Mouse (Mus musculus) MEL (cell line): ENCODE results near the gene Mrpl3. TPM values are rescaled to one million over a fixed set of nuclear protein-coding genes. Genes with fewer than 3 reads are reported as not detected.
"Not testable (repeated sequence)": the region's sequence is repeated elsewhere in the genome, so short reads cannot be mapped to it uniquely, and the experiment has no call there.

Source experiments
- DNase-seq: peaks from one replicate; pipeline ENCODE4 v3.0.0; 2011; ENCODE audit warnings: low read depth, low spot score
- H3K27ac ChIP-seq: 2 replicates; pipeline ENCODE4 v1.5.1; 2012; ENCODE audit warnings: low read depth, mild to moderate bottlenecking, control low read depth, low read length, moderate library complexity; ENCODE audit not compliant: control insufficient read depth
- H3K27me3 ChIP-seq, 2 experiments: fragments of 150-350 bp in 1 of 2; sonication (generic) in 1 of 2; 2 replicates each; pipeline ENCODE4 v1.6.1; 2012; ENCODE audit warnings: low read length in 2 of 2, mild to moderate bottlenecking in 2 of 2, improper control_type of control experiment in 1 of 2, moderate library complexity in 1 of 2; ENCODE audit not compliant: insufficient read depth in 2 of 2, control insufficient read depth in 1 of 2
- H3K36me3 ChIP-seq, 2 experiments: 2 replicates each; pipeline ENCODE4 v1.6.1; 2012 to 2014; ENCODE audit warnings: low read length in 2 of 2, improper control_type of control experiment in 1 of 2, inconsistent platforms in 1 of 2, mild to moderate bottlenecking in 1 of 2; ENCODE audit not compliant: insufficient read depth in 2 of 2, control insufficient read depth in 1 of 2
- H3K4me1 ChIP-seq, 2 experiments: fragments of 150-350 bp in 1 of 2; sonication (generic) in 1 of 2; 2 replicates each; pipeline ENCODE4 v1.6.1; 2012; ENCODE audit warnings: low read length in 2 of 2, improper control_type of control experiment in 1 of 2, mild to moderate bottlenecking in 1 of 2; ENCODE audit not compliant: insufficient read depth in 2 of 2, control insufficient read depth in 1 of 2
- H3K4me3 ChIP-seq, 2 experiments: fragments of 150-350 bp in 1 of 2; sonication (generic) in 1 of 2; 2 replicates each; pipeline ENCODE4 v1.5.1; 2012; ENCODE audit warnings: low read depth in 2 of 2, low read length in 2 of 2, mild to moderate bottlenecking in 2 of 2, moderate library complexity in 2 of 2, control low read depth in 1 of 2, improper control_type of control experiment in 1 of 2; ENCODE audit not compliant: control insufficient read depth in 1 of 2, insufficient read depth in 1 of 2
- H3K79me2 ChIP-seq: 2 replicates; pipeline ENCODE4 v1.6.1; 2012; ENCODE audit warnings: mild to moderate bottlenecking, low read length, moderate library complexity; ENCODE audit not compliant: control insufficient read depth, poor library complexity, insufficient read depth
- H3K9ac ChIP-seq: 2 replicates; pipeline ENCODE4 v1.6.1; 2012; ENCODE audit warnings: low read depth, mild to moderate bottlenecking, control low read depth, low read length, moderate library complexity; ENCODE audit not compliant: control insufficient read depth, poor library complexity, severe bottlenecking
- H3K9me3 ChIP-seq: fragments of 150-350 bp; sonication (generic); replicated peaks from 2 replicates; pipeline ENCODE4 v1.6.1; 2012; ENCODE audit warnings: mild to moderate bottlenecking, low read length, improper control_type of control experiment, moderate library complexity; ENCODE audit not compliant: insufficient read depth
- CHD1 ChIP-seq: IDR thresholded peaks from 2 replicates; pipeline ENCODE4 v1.6.1; 2012; ENCODE audit warnings: low read depth, mild to moderate bottlenecking, inconsistent platforms, low read length, improper control_type of control experiment
- E2F4 ChIP-seq: IDR thresholded peaks from 2 replicates; pipeline ENCODE4 v1.6.1; 2011; ENCODE audit warnings: low read depth, low read length, improper control_type of control experiment, borderline replicate concordance
- ELF1 ChIP-seq: IDR thresholded peaks from 2 replicates; pipeline ENCODE4 v1.6.1; 2014; ENCODE audit warnings: low read depth, mild to moderate bottlenecking, inconsistent platforms, low read length, improper control_type of control experiment, moderate library complexity
- GATA1 ChIP-seq: IDR thresholded peaks from 2 replicates; pipeline ENCODE4 v1.6.1; 2011; ENCODE audit warnings: low read depth, low read length, improper control_type of control experiment
- JUND ChIP-seq: IDR thresholded peaks from 2 replicates; pipeline ENCODE4 v1.6.1; 2011; ENCODE audit warnings: low read depth, mild to moderate bottlenecking, improper control_type of control experiment, low read length
- MAFK ChIP-seq: IDR thresholded peaks from 2 replicates; pipeline ENCODE4 v1.6.1; 2011; ENCODE audit warnings: low read depth, mild to moderate bottlenecking, low read length, improper control_type of control experiment, borderline replicate concordance
- POLR2AphosphoS2 ChIP-seq: IDR thresholded peaks from 2 replicates; pipeline ENCODE4 v1.6.1; 2011; ENCODE audit warnings: low read length, improper control_type of control experiment
- RAD21 ChIP-seq: IDR thresholded peaks from 2 replicates; pipeline ENCODE4 v1.6.1; 2011; ENCODE audit warnings: mild to moderate bottlenecking, low read depth, low read length, improper control_type of control experiment
- RCOR1 ChIP-seq: IDR thresholded peaks from 2 replicates; pipeline ENCODE4 v1.6.1; 2012; ENCODE audit warnings: low read depth, mild to moderate bottlenecking, inconsistent platforms, low read length, improper control_type of control experiment
- SIN3A ChIP-seq: IDR thresholded peaks from 2 replicates; pipeline ENCODE4 v1.6.1; 2012; ENCODE audit warnings: low read length, improper control_type of control experiment, inconsistent platforms
- TAL1 ChIP-seq: IDR thresholded peaks from 2 replicates; pipeline ENCODE4 v1.6.1; 2012; ENCODE audit warnings: mild to moderate bottlenecking, inconsistent platforms, low read length, moderate library complexity, mixed read lengths
- USF1 ChIP-seq: IDR thresholded peaks from 2 replicates; pipeline ENCODE4 v1.6.1; 2014; ENCODE audit warnings: low read depth, mild to moderate bottlenecking, inconsistent platforms, low read length, improper control_type of control experiment, moderate library complexity
- USF2 ChIP-seq, 2 experiments: IDR thresholded peaks; 2 replicates each; pipeline ENCODE4 v1.6.1; 2011 to 2012; ENCODE audit warnings: improper control_type of control experiment in 2 of 2, low read length in 2 of 2, borderline replicate concordance in 1 of 2, inconsistent platforms in 1 of 2, low read depth in 1 of 2, mild to moderate bottlenecking in 1 of 2; ENCODE audit not compliant: insufficient read depth in 1 of 2
- ZC3H11A ChIP-seq: IDR thresholded peaks from 2 replicates; pipeline ENCODE4 v1.6.1; 2012; ENCODE audit warnings: low read depth, mild to moderate bottlenecking, inconsistent platforms, low read length, improper control_type of control experiment
- polyA plus RNA-seq, 2 experiments: library from polyadenylated mRNA; stranded (reverse) in 1 of 2; unstranded in 1 of 2; fragments of >175 nt in 1 of 2; fragments of >200 nt in 1 of 2; gene quantifications; 2 replicates each; pipeline versions ENCODE4 v1.2.1 to v1.2.4; 2012; ENCODE audit warnings: low replicate concordance in 2 of 2, low read depth in 1 of 2; ENCODE audit not compliant: insufficient read length in 2 of 2, insufficient read depth in 1 of 2, missing spikeins in 1 of 2
- total RNA-seq: library from RNA; depleted of rRNA; stranded (reverse); fragments of 300-350 nt; gene quantifications from 2 replicates; pipeline ENCODE4 v1.2.3, GENCODE M21; 2012; rRNA removed

The Mrpl3 gene
- total and polyA plus RNA-seq, 3 experiments = 177 to 209 TPM; not detected in 1

DNA sequence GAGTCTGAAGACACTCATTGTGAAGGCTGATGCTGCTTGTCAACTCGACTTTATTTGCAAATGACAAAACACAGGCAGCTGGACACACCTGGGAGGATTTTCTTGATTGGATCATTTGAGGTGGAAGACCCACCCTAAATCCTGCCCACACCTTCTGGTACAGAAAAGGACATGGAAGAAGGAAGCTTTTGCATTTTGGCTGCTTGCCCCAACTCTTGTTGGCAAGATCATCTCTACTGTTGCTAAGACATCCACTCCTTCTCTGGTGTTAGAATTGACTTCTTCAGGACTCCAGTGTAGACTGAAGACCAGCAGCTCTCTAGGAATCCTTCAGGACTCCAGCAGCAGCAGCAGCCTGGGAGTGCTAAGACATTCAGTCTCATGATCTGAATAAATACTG is 48.9 kb downstream of the Mrpl3 start:
- no peak for TF ChIP-seq TAL1
- no peak for TF ChIP-seq ELF1
- no peak for TF ChIP-seq JUND
- TF ChIP-seq E2F4 = no peak
- TF ChIP-seq MAFK = no peak
- no peak for TF ChIP-seq GATA1
- TF ChIP-seq USF2 (IDR thresholded peaks at IDR 0.05; ENCODE audit: borderline replicate concordance in 1 of 2, insufficient read depth in 1 of 2, low read depth in 1 of 2, low read length in 2 of 2) = no peak
- TF ChIP-seq POLR2AphosphoS2 = no peak
- Histone ChIP-seq H3K27ac (no peak overlapping the region), H3K9me3 (no peaks in the 10 kb centered on the region), H3K4me1 (no peaks in the 10 kb centered on the region), H3K27me3 (no peaks in the 10 kb centered on the region), H3K36me3 (no peaks in the 10 kb centered on the region), H3K4me3 (no peak overlapping the region), H3K9ac (no peak overlapping the region), H3K79me2 (no peaks in the 10 kb centered on the region)
- DNase-seq = no peak

DNA sequence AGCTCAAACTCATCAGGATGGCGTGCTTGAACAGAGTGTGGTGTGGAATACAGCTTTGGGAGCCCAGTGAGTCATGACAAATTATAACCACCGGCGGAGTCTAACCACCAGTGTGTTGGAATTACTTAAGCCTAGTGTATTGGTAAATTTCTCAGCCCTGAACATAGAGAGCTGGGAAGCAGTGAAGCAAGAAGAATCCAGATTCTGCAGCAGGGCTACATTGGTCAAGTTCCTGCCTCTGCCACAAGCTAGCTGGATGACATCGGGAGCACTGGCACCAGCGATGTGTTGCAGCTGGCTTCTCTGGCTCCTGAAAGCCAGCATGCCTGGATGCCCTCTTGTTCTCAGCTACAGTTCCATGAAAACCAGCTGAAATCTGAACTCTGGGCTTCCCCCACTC is 50.9 kb downstream of the Mrpl3 start:
- no peak for DNase-seq
- Histone ChIP-seq H3K4me3 (no peak overlapping the region), H3K36me3 (no peaks in the 10 kb centered on the region), H3K27ac (no peak overlapping the region), H3K79me2 (no peaks in the 10 kb centered on the region), H3K27me3 (no peaks in the 10 kb centered on the region), H3K9me3 (no peaks in the 10 kb centered on the region), H3K9ac (no peak overlapping the region), H3K4me1 (no peaks in the 10 kb centered on the region)
- TF ChIP-seq RAD21 = no peak
- no peak for TF ChIP-seq RCOR1
- no peak for TF ChIP-seq SIN3A
- TF ChIP-seq USF1 = no peak
- no peak for TF ChIP-seq POLR2AphosphoS2
- no peak for TF ChIP-seq ZC3H11A
- TF ChIP-seq CHD1 = no peak

DNA sequence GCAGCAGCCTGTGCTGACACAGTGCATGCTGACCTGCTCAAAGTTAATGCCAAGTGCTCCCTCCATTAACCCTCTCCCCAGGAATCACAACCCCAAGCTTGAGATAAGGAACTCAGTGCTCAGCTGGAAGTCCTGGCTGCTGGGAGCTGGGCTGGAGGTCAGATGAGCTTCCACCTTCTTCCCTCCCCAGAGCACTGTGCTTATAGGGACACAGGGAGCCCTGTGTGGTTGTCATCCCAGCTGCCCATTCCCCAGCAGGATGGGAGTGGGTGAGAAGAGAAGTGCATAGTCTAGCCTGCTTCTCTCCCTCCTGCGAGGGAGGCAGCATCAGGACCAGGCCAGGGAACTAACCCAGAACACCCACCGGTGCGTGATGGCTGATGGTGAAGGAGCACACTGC is 72.2 kb downstream of the Mrpl3 start:
- not testable (repeated sequence) for H3K9ac ChIP-seq, H3K9me3 ChIP-seq, H3K27ac ChIP-seq, H3K4me3 ChIP-seq, H3K36me3 ChIP-seq, H3K79me2 ChIP-seq, H3K4me1 ChIP-seq, DNase-seq, H3K27me3 ChIP-seq

Other genes starting within 250 kb of the Mrpl3 start
- gene Nudt16, start 78.6 kb downstream of the Mrpl3 start, total RNA-seq = 3.4 and 4.1 TPM in 2 replicates
- gene Nudt16, start 78.6 kb downstream of the Mrpl3 start, polyA plus RNA-seq = 1 to 10 TPM in 1 of 2 experiments, not detected in 1; 8.2 TPM
- gene 1700080E11Rik, start 91.9 kb downstream of the Mrpl3 start, total RNA-seq = not detected in 2 replicates
- gene 1700080E11Rik, start 91.9 kb downstream of the Mrpl3 start, polyA plus RNA-seq = not detected